Mouse (Mus musculus) kidney, embryonic 15.5 days (tissue): ENCODE data around the gene Arid5b. TPM values are rescaled to one million over a fixed set of nuclear protein-coding genes. Genes with fewer than 3 reads are reported as not detected.

Experiments used
- ATAC-seq: fragments of 200-750 bp; cut with Nextera tagmentation; replicated peaks from 2 replicates; pipeline ENCODE4 v1.8.0; 2017; ENCODE audit warnings: moderate TSS enrichment; ENCODE audit not compliant: low FRiP score
- H3K27ac ChIP-seq: fragments of 300-500 bp; sonication (generic); 2 replicates; pipeline ENCODE4 v1.5.1; 2015; ENCODE audit warnings: mild to moderate bottlenecking, inconsistent platforms
- H3K27me3 ChIP-seq: fragments of 300-500 bp; sonication (generic); 2 replicates; pipeline ENCODE4 v1.6.1; 2015; ENCODE audit warnings: inconsistent platforms
- H3K36me3 ChIP-seq: fragments of 300-500 bp; sonication (generic); 2 replicates; pipeline ENCODE4 v1.6.1; 2015; ENCODE audit warnings: inconsistent platforms
- H3K4me1 ChIP-seq: fragments of 300-500 bp; sonication (generic); 2 replicates; pipeline ENCODE4 v1.6.1; 2015; ENCODE audit warnings: inconsistent platforms
- H3K4me2 ChIP-seq: fragments of 300-500 bp; sonication (generic); 2 replicates; pipeline ENCODE4 v1.6.1; 2015; ENCODE audit warnings: moderate library complexity, mild to moderate bottlenecking, inconsistent platforms
- H3K4me3 ChIP-seq: fragments of 300-500 bp; sonication (generic); replicated peaks from 2 replicates; pipeline ENCODE4 v1.5.1; 2015; ENCODE audit warnings: mild to moderate bottlenecking, inconsistent platforms
- H3K9ac ChIP-seq: fragments of 300-500 bp; sonication (generic); 2 replicates; pipeline ENCODE4 v1.6.1; 2015; ENCODE audit warnings: mild to moderate bottlenecking, inconsistent platforms
- H3K9me3 ChIP-seq: fragments of 300-500 bp; sonication (generic); replicated peaks from 2 replicates; pipeline ENCODE4 v1.6.1; 2016; ENCODE audit warnings: inconsistent platforms
- WGBS: fragments of 180-500 bp; shearing (Covaris S2); methylation state at CpG from one replicate; pipeline ENCODE4 v1.1.7; 2015; ENCODE audit warnings: mixed read lengths; 5-methylcytosine and 5-hydroxymethylcytosine counted together
- polyA plus RNA-seq: library from polyadenylated mRNA; unstranded; fragments of >200 nt; fragmentation: Nextera tagmentation; extraction: Ambion mirVana; gene quantifications from 2 replicates; pipeline ENCODE4 v1.2.1, GENCODE M21; 2015

Arid5b gene
- polyA plus RNA-seq, 1 experiment from 2014 or later, result 38.6 TPM

GRCm38 (mm10) chr10:68240804-68241485 lies 37.6 kb downstream of the Arid5b start:
- Histone ChIP-seq H3K27ac (peak overlapping the region; percentile 59), H3K9ac (no peak overlapping the region), H3K9me3 (no peaks in the 10 kb centered on the region), H3K27me3 (no peaks in the 10 kb centered on the region), H3K4me1 (peaks cover 30% of the 10 kb centered on the region), H3K36me3 (peaks cover 30% of the 10 kb centered on the region), H3K4me2 (no peak overlapping the region), H3K4me3 (no peak overlapping the region)
- ATAC-seq, result no peak
- 70% methylated on average over 13 of the region's 13 CpGs for WGBS

- Histone ChIP-seq H3K4me3 (no peak overlapping the region), H3K9ac (no peak overlapping the region), H3K27me3 (no peaks in the 10 kb centered on the region), H3K9me3 (no peaks in the 10 kb centered on the region), H3K36me3 (peaks cover 36% of the 10 kb centered on the region), H3K4me2 (no peak overlapping the region), H3K4me1 (peaks cover 30% of the 10 kb centered on the region), H3K27ac (peak overlapping the region; percentile 78)
- 26% methylated on average over 3 of the region's 3 CpGs for whole genome bisulfite sequencing
- no peak for ATAC-seq
Observed at GRCm38 (mm10) chr10:68240094-68240803, 38.3 kb downstream of the Arid5b start.

GRCm38 (mm10) chr10:68239426-68240070 lies 39.0 kb downstream of the Arid5b start:
- Histone ChIP-seq H3K27me3 (no peaks in the 10 kb centered on the region), H3K9ac (no peak overlapping the region), H3K36me3 (peaks cover 43% of the 10 kb centered on the region), H3K27ac (peak overlapping the region; percentile 78), H3K9me3 (no peaks in the 10 kb centered on the region), H3K4me2 (no peak overlapping the region), H3K4me1 (peaks cover 30% of the 10 kb centered on the region), H3K4me3 (no peak overlapping the region)
- 78% methylated on average over 7 of the region's 7 CpGs for WGBS
- ATAC-seq, result no peak

GRCm38 (mm10) chr10:68238707-68239425 lies 39.7 kb downstream of the Arid5b start:
- 48% methylated on average over 5 of the region's 5 CpGs for WGBS
- H3K4me1 ChIP-seq, result peaks cover 30% of the 10 kb centered on the region
- no peak overlapping the region for H3K4me3 ChIP-seq
- no peak overlapping the region for H3K9ac ChIP-seq
- H3K27me3 ChIP-seq, result no peaks in the 10 kb centered on the region
- peaks cover 49% of the 10 kb centered on the region for H3K36me3 ChIP-seq
- H3K9me3 ChIP-seq, result no peaks in the 10 kb centered on the region
- peak overlapping the region; percentile 78 for H3K27ac ChIP-seq
- no peak for ATAC-seq
- no peak overlapping the region for H3K4me2 ChIP-seq

- Histone ChIP-seq H3K9me3 (no peaks in the 10 kb centered on the region), H3K9ac (no peak overlapping the region), H3K27me3 (no peaks in the 10 kb centered on the region), H3K4me2 (no peak overlapping the region), H3K4me3 (no peak overlapping the region), H3K27ac (peak overlapping the region; percentile 78), H3K4me1 (peaks cover 30% of the 10 kb centered on the region), H3K36me3 (peaks cover 55% of the 10 kb centered on the region)
- no peak for ATAC-seq
- 54% methylated on average over 3 of the region's 3 CpGs for WGBS
Observed at GRCm38 (mm10) chr10:68238182-68238581, 40.4 kb downstream of the Arid5b start.

GRCm38 (mm10) chr10:68236956-68237455 lies 41.5 kb downstream of the Arid5b start:
- H3K27me3 ChIP-seq, result no peaks in the 10 kb centered on the region
- H3K9me3 ChIP-seq, result no peaks in the 10 kb centered on the region
- H3K36me3 ChIP-seq, result peaks cover 47% of the 10 kb centered on the region
- peaks cover 31% of the 10 kb centered on the region for H3K4me1 ChIP-seq
- no peak overlapping the region for H3K9ac ChIP-seq
- 75% methylated on average over 14 of the region's 14 CpGs for WGBS
- no peak overlapping the region for H3K4me2 ChIP-seq
- H3K4me3 ChIP-seq, result no peak overlapping the region
- no peak for ATAC-seq
- H3K27ac ChIP-seq, result peak overlapping the region; percentile 52

GRCm38 (mm10) chr10:68231385-68232182 lies 47.0 kb downstream of the Arid5b start:
- peaks cover 53% of the 10 kb centered on the region for H3K36me3 ChIP-seq
- ATAC-seq, result peak; percentile 59; the same call in 1 of the 2 replicates
- H3K9ac ChIP-seq, result no peak overlapping the region
- peak overlapping the region; percentile 85 for H3K27ac ChIP-seq
- no peak overlapping the region for H3K4me3 ChIP-seq
- no peaks in the 10 kb centered on the region for H3K27me3 ChIP-seq
- H3K9me3 ChIP-seq, result no peaks in the 10 kb centered on the region
- 52% methylated on average over 18 of the region's 18 CpGs for WGBS
- H3K4me1 ChIP-seq, result peaks cover 31% of the 10 kb centered on the region
- H3K4me2 ChIP-seq, result no peak overlapping the region

- no peak for ATAC-seq
- H3K4me1 ChIP-seq, result peaks cover 28% of the 10 kb centered on the region
- H3K4me2 ChIP-seq, result no peak overlapping the region
- no peaks in the 10 kb centered on the region for H3K9me3 ChIP-seq
- H3K27ac ChIP-seq, result peak overlapping the region; percentile 85
- 52% methylated on average over 13 of the region's 13 CpGs for WGBS
- no peaks in the 10 kb centered on the region for H3K27me3 ChIP-seq
- peaks cover 57% of the 10 kb centered on the region for H3K36me3 ChIP-seq
- no peak overlapping the region for H3K4me3 ChIP-seq
- H3K9ac ChIP-seq, result no peak overlapping the region
Observed at GRCm38 (mm10) chr10:68230653-68231384, 47.7 kb downstream of the Arid5b start.

- peak overlapping the region; percentile 85 for H3K27ac ChIP-seq
Observed at GRCm38 (mm10) chr10:68229640-68230565, 48.6 kb downstream of the Arid5b start.

GRCm38 (mm10) chr10:68222676-68223075 lies 55.9 kb downstream of the Arid5b start:
- Histone ChIP-seq H3K4me3 (no peak overlapping the region), H3K27ac (no peak overlapping the region), H3K4me1 (peaks cover 5% of the 10 kb centered on the region; the same call in 1 of the 2 replicates), H3K36me3 (peaks cover 70% of the 10 kb centered on the region), H3K9me3 (no peaks in the 10 kb centered on the region), H3K4me2 (no peak overlapping the region), H3K27me3 (no peaks in the 10 kb centered on the region), H3K9ac (no peak overlapping the region)
- WGBS, result 87% methylated on average over 2 of the region's 2 CpGs
- ATAC-seq, result no peak

More at GRCm38 (mm10) chr10:68229640-68230565, 48.6 kb downstream of the Arid5b start:
- 68% methylated on average over 22 of the region's 22 CpGs for WGBS
- no peak overlapping the region for H3K4me3 ChIP-seq
- H3K4me1 ChIP-seq, result peaks cover 28% of the 10 kb centered on the region
- peaks cover 51% of the 10 kb centered on the region for H3K36me3 ChIP-seq
- ATAC-seq, result peak; percentile 83
- H3K9me3 ChIP-seq, result no peaks in the 10 kb centered on the region
- 0 out of 2 replicates have a peak overlapping the region, but pooled peaks have one; percentile 7 for H3K4me2 ChIP-seq
- no peaks in the 10 kb centered on the region for H3K27me3 ChIP-seq
- H3K9ac ChIP-seq, result no peak overlapping the region
